Mouse (Mus musculus) hindbrain, postnatal 0 days (tissue): ENCODE data around the gene Mybph. TPM values are rescaled to one million over a fixed set of nuclear protein-coding genes. Genes with fewer than 3 reads are reported as not detected.
A peak's percentile ranks its signal among the peaks of the same experiment; 100 is the strongest.

Experiments used
- ATAC-seq: fragments of 200-750 bp; cut with Nextera tagmentation; 2 replicates; pipeline ENCODE4 v1.8.0; 2017; ENCODE audit warnings: mild to moderate bottlenecking, moderate TSS enrichment, moderate library complexity
- DNase-seq: peaks from one replicate; pipeline ENCODE4 v3.0.0-alpha.2; 2015; ENCODE audit warnings: low spot score
- H3K27ac ChIP-seq: fragments of 300-500 bp; sonication (generic); 2 replicates; pipeline ENCODE4 v1.5.1; 2014; ENCODE audit warnings: mild to moderate bottlenecking
- H3K27me3 ChIP-seq: fragments of 300-500 bp; sonication (generic); 2 replicates; pipeline ENCODE4 v1.6.1; 2014; ENCODE audit warnings: low read length, mixed read lengths; ENCODE audit not compliant: insufficient read depth
- H3K36me3 ChIP-seq: fragments of 300-500 bp; sonication (generic); 2 replicates; pipeline ENCODE4 v1.6.1; 2014; ENCODE audit warnings: low read length, mixed read lengths; ENCODE audit not compliant: insufficient read depth
- H3K4me1 ChIP-seq: fragments of 300-500 bp; sonication (generic); 2 replicates; pipeline ENCODE4 v1.6.1; 2014; ENCODE audit warnings: antibody characterized with exemption, low read length, mixed read lengths; ENCODE audit not compliant: insufficient read depth
- H3K4me2 ChIP-seq: fragments of 300-500 bp; sonication (generic); 2 replicates; pipeline ENCODE4 v1.6.1; 2014; ENCODE audit warnings: low read depth, mild to moderate bottlenecking, low read length, moderate library complexity, mixed read lengths
- H3K4me3 ChIP-seq: fragments of 300-500 bp; sonication (generic); 2 replicates; pipeline ENCODE4 v1.5.1; 2014; ENCODE audit warnings: low read length
- H3K9ac ChIP-seq: fragments of 300-500 bp; sonication (generic); replicated peaks from 2 replicates; pipeline ENCODE4 v1.6.1; 2014; ENCODE audit warnings: mild to moderate bottlenecking, low read length, moderate library complexity, mixed read lengths
- H3K9me3 ChIP-seq: fragments of 300-500 bp; sonication (generic); 2 replicates; pipeline ENCODE4 v1.6.1; 2016; ENCODE audit warnings: low read length, mixed read lengths
- CTCF ChIP-seq: IDR thresholded peaks from 2 replicates; pipeline ENCODE4 v1.5.1; 2016; ENCODE audit warnings: antibody characterized with exemption, control low read depth, low read depth
- WGBS: fragments of 180-500 bp; shearing (Covaris S2); extraction: QIAGEN DNeasy Blood & Tissue Kit; methylation state at CpG from one replicate; pipeline ENCODE4 v1.1.7; 2014; 5-methylcytosine and 5-hydroxymethylcytosine counted together
- polyA plus RNA-seq: library from polyadenylated mRNA; unstranded; fragments of >200 nt; fragmentation: Nextera tagmentation; extraction: Ambion mirVana; gene quantifications from 2 replicates; pipeline ENCODE4 v1.2.1, GENCODE M21; 2015
- total RNA-seq: library from RNA; depleted of rRNA; stranded (reverse); fragments of >200 nt; gene quantifications from 2 replicates; pipeline ENCODE4 v1.2.3, GENCODE M21; 2014

The Mybph gene
- total and polyA plus RNA-seq, 2 experiments from 2014 or later, result 0.08 TPM; not detected in 1

GRCm38 (mm10) chr1:134231270-134231669 is 38.0 kb downstream of the Mybph start:
- peaks cover 38% of the 10 kb centered on the region for H3K4me1 ChIP-seq
- no peak for DNase-seq
- no peaks in the 10 kb centered on the region for H3K36me3 ChIP-seq
- H3K4me2 ChIP-seq, result no peak overlapping the region
- no peak for ATAC-seq
- H3K9me3 ChIP-seq, result no peaks in the 10 kb centered on the region
- no peaks in the 10 kb centered on the region for H3K27me3 ChIP-seq
- 69% methylated on average over 3 of the region's 3 CpGs for WGBS
- no peak overlapping the region for H3K9ac ChIP-seq
- TF ChIP-seq CTCF, result no peak
- no peak overlapping the region for H3K4me3 ChIP-seq
- peak overlapping the region; percentile 4; the same call in 1 of the 2 replicates for H3K27ac ChIP-seq

GRCm38 (mm10) chr1:134231681-134232080 is 38.4 kb downstream of the Mybph start:
- no peaks in the 10 kb centered on the region for H3K36me3 ChIP-seq
- H3K9ac ChIP-seq, result no peak overlapping the region
- H3K4me3 ChIP-seq, result no peak overlapping the region
- no peak for DNase-seq
- no peak overlapping the region for H3K27ac ChIP-seq
- H3K9me3 ChIP-seq, result no peaks in the 10 kb centered on the region
- H3K4me1 ChIP-seq, result peaks cover 38% of the 10 kb centered on the region
- WGBS, result 71% methylated on average over 3 of the region's 3 CpGs
- TF ChIP-seq CTCF, result no peak
- ATAC-seq, result no peak
- H3K27me3 ChIP-seq, result no peaks in the 10 kb centered on the region; the same call in 1 of the 2 replicates
- H3K4me2 ChIP-seq, result no peak overlapping the region

- Histone ChIP-seq H3K36me3 (no peaks in the 10 kb centered on the region), H3K9ac (peak overlapping the region; percentile 46; the same call in 1 of the 2 replicates), H3K4me1 (peaks cover 38% of the 10 kb centered on the region), H3K4me2 (peak overlapping the region; percentile 77), H3K27me3 (no peaks in the 10 kb centered on the region; the same call in 1 of the 2 replicates), H3K27ac (peak overlapping the region; percentile 61), H3K9me3 (no peaks in the 10 kb centered on the region), H3K4me3 (no peak overlapping the region)
- TF ChIP-seq CTCF, result no peak
- 42% methylated on average over 8 of the region's 8 CpGs for WGBS
- ATAC-seq (no peak), DNase-seq (no peak)
Measured at GRCm38 (mm10) chr1:134232326-134232725, 39.1 kb downstream of the Mybph start.

GRCm38 (mm10) chr1:134232778-134233531 is 39.7 kb downstream of the Mybph start:
- DNase-seq (peak; percentile 77), ATAC-seq (peak; percentile 50)
- H3K27ac ChIP-seq, result peak overlapping the region; percentile 61; the same call in 1 of the 2 replicates
- H3K9ac ChIP-seq, result peak overlapping the region; percentile 46
- no peaks in the 10 kb centered on the region for H3K36me3 ChIP-seq
- H3K27me3 ChIP-seq, result no peaks in the 10 kb centered on the region; the same call in 1 of the 2 replicates
- no peaks in the 10 kb centered on the region for H3K9me3 ChIP-seq
- WGBS, result 31% methylated on average over 12 of the region's 12 CpGs
- TF ChIP-seq CTCF, result no peak
- H3K4me2 ChIP-seq, result peak overlapping the region; percentile 77
- peak overlapping the region; percentile 47 for H3K4me3 ChIP-seq
- peaks cover 38% of the 10 kb centered on the region for H3K4me1 ChIP-seq

GRCm38 (mm10) chr1:134233681-134234454 is 40.6 kb downstream of the Mybph start:
- DNase-seq (no peak), ATAC-seq (no peak)
- Histone ChIP-seq H3K27me3 (no peaks in the 10 kb centered on the region; the same call in 1 of the 2 replicates), H3K4me1 (peaks cover 38% of the 10 kb centered on the region), H3K9ac (peak overlapping the region; percentile 46; the same call in 1 of the 2 replicates), H3K27ac (peak overlapping the region; percentile 61), H3K4me3 (peak overlapping the region; percentile 47), H3K36me3 (no peaks in the 10 kb centered on the region), H3K9me3 (no peaks in the 10 kb centered on the region), H3K4me2 (peak overlapping the region; percentile 77)
- 43% methylated on average over 19 of the region's 19 CpGs for WGBS
- no peak for TF ChIP-seq CTCF

- H3K4me3 ChIP-seq, result peak overlapping the region; percentile 47
- WGBS, result 1% methylated on average over 41 of the region's 41 CpGs
- peaks cover 38% of the 10 kb centered on the region for H3K4me1 ChIP-seq
- H3K4me2 ChIP-seq, result peak overlapping the region; percentile 77
- DNase-seq (peak; percentile 71), ATAC-seq (peak; percentile 71)
- no peak for TF ChIP-seq CTCF
- no peaks in the 10 kb centered on the region; the same call in 1 of the 2 replicates for H3K27me3 ChIP-seq
- peak overlapping the region; percentile 46 for H3K9ac ChIP-seq
- H3K27ac ChIP-seq, result peak overlapping the region; percentile 61
- H3K9me3 ChIP-seq, result no peaks in the 10 kb centered on the region
- no peaks in the 10 kb centered on the region for H3K36me3 ChIP-seq
Measured at GRCm38 (mm10) chr1:134234455-134235390, 41.5 kb downstream of the Mybph start.
